Comparison of ENCODE assay signal across 8 mouse cellular contexts in genomic region chr8:84902920-84903661, GRCm38 (mm10). TPM values are rescaled to one million over a fixed set of nuclear protein-coding genes. Genes with fewer than 3 reads are reported as not detected.
A peak's percentile ranks its signal among the peaks of the same experiment; 100 is the strongest.
DNase-seq lines count a peak whose midpoint lies in the region; ATAC-seq and TF ChIP-seq lines count a peak whose summit lies in the region.

No protein-coding gene starts in this region.

- peak overlapping the region; percentile 63 for H3K9ac ChIP-seq in CH12.LX (ENCODE audit: insufficient read depth, low read depth)
- peak overlapping the region; percentile 78 for H3K9ac ChIP-seq in forebrain, embryonic 11.5 days (ENCODE audit: low read length)
- H3K9ac ChIP-seq in heart, embryonic 16.5 days (ENCODE audit: low read length) = peak overlapping the region; percentile 85
- peak overlapping the region; percentile 99 for H3K9ac ChIP-seq in liver, embryonic 14.5 days (replicated peaks)
- H3K9ac ChIP-seq in stomach, embryonic 15.5 days = peak overlapping the region; percentile 82

- in situ Hi-C loops in CH12.LX (cut with MboI; ENCODE audit: low pct_ligation_motif_present, low pct_unique_long_range_greater_than_20kb, low sequenced_read_pairs) = no loop called here

- peak; percentile 70 for DNase-seq in CH12.LX (ENCODE audit: extremely low read depth)
- peak; percentile 75 for DNase-seq in c-Kit-positive CD71-positive TER-119-negative erythroid progenitor cells, embryonic 14.5 days (ENCODE audit: low read depth)
- peak; percentile 97 for DNase-seq in forebrain, embryonic 11.5 days (ENCODE audit: low spot score)
- DNase-seq in kidney, postnatal 36 days = peak; percentile 96 to 98
- peak; percentile 72 to 78 (median 73) for DNase-seq in liver, embryonic 14.5 days (ENCODE audit: low read depth in 3 of 3, low spot score in 3 of 3)
- peak; percentile 93 for DNase-seq in neural tube, embryonic 10.5 days (ENCODE audit: extremely low spot score, low spot score)

- dilution Hi-C loops in CH12.LX (cut with MboI; ENCODE audit: extremely low pct_ligation_motif_present, extremely low pct_unique_long_range_greater_than_20kb, low sequenced_read_pairs) = no loop called here

- H3K9me3 ChIP-seq in CH12.LX (replicated peaks; ENCODE audit: low read length) = no peaks in the 10 kb centered on the region
- H3K9me3 ChIP-seq in forebrain, embryonic 11.5 days (ENCODE audit: control insufficient read depth, low read length) = no peaks in the 10 kb centered on the region
- H3K9me3 ChIP-seq in heart, embryonic 16.5 days (replicated peaks; ENCODE audit: control insufficient read depth, low read length) = no peaks in the 10 kb centered on the region
- H3K9me3 ChIP-seq in liver, embryonic 14.5 days (ENCODE audit: control insufficient read depth, low read length) = no peaks in the 10 kb centered on the region
- H3K9me3 ChIP-seq in stomach, embryonic 15.5 days = no peaks in the 10 kb centered on the region

- H3K79me2 ChIP-seq in CH12.LX (replicated peaks; ENCODE audit: control insufficient read depth, extremely low read depth, insufficient read depth, poor library complexity, severe bottlenecking) = no peaks in the 10 kb centered on the region

- TF ChIP-seq RAD21 in CH12.LX (IDR thresholded peaks at IDR 0.05; ENCODE audit: low read depth, low read length) = peak; percentile 70

- WGBS in forebrain, embryonic 11.5 days = under 1% methylated on average over 68 of the region's 68 CpGs
- under 1% methylated on average over 68 of the region's 68 CpGs for WGBS in heart, embryonic 16.5 days
- WGBS in liver, embryonic 14.5 days (ENCODE audit: insufficient replicate concordance) = under 1% methylated on average over 68 of the region's 68 CpGs
- WGBS in stomach, embryonic 15.5 days = under 1% methylated on average over 68 of the region's 68 CpGs

- peaks cover 21% of the 10 kb centered on the region for H3K27me3 ChIP-seq in CH12.LX (replicated peaks)
- H3K27me3 ChIP-seq in forebrain, embryonic 11.5 days (ENCODE audit: control insufficient read depth, insufficient read depth, low read length) = peaks cover 2% of the 10 kb centered on the region; the same call in 1 of the 2 replicates
- peaks cover 4% of the 10 kb centered on the region for H3K27me3 ChIP-seq in heart, embryonic 16.5 days (ENCODE audit: control insufficient read depth, insufficient read depth, low read length)
- no peaks in the 10 kb centered on the region for H3K27me3 ChIP-seq in liver, embryonic 14.5 days (ENCODE audit: control insufficient read depth, insufficient read depth, low read length)
- no peaks in the 10 kb centered on the region for H3K27me3 ChIP-seq in stomach, embryonic 15.5 days (replicated peaks)

- peak in 1 of 2 experiments; percentile 98; a peak in 2 of 4 replicates for TF ChIP-seq CTCF in CH12.LX (conservative IDR thresholded peaks at IDR 0.05 in 1 of 2, IDR thresholded peaks at IDR 0.05 in 1 of 2; ENCODE audit: low read depth in 2 of 2, low read length in 2 of 2)
- peak; percentile 91 for TF ChIP-seq CTCF in liver, embryonic 14.5 days (IDR thresholded peaks at IDR 0.05; ENCODE audit: low read depth)

- no peaks in the 10 kb centered on the region for H3K36me3 ChIP-seq in CH12.LX (replicated peaks in 1 of 2; ENCODE audit: control insufficient read depth in 1 of 2, insufficient read depth in 1 of 2, low read length in 1 of 2)
- no peaks in the 10 kb centered on the region for H3K36me3 ChIP-seq in forebrain, embryonic 11.5 days (ENCODE audit: control insufficient read depth, insufficient read depth, low read length)
- no peaks in the 10 kb centered on the region for H3K36me3 ChIP-seq in heart, embryonic 16.5 days (ENCODE audit: control insufficient read depth, insufficient read depth)
- peaks cover 26% of the 10 kb centered on the region for H3K36me3 ChIP-seq in liver, embryonic 14.5 days (replicated peaks; ENCODE audit: control insufficient read depth, insufficient read depth, low read depth)
- no peaks in the 10 kb centered on the region for H3K36me3 ChIP-seq in stomach, embryonic 15.5 days

- peak; percentile 53 for TF ChIP-seq POLR2A in CH12.LX (IDR thresholded peaks at IDR 0.05; ENCODE audit: low read depth, low read length)

- peak overlapping the region; percentile 86 for H3K4me2 ChIP-seq in CH12.LX (ENCODE audit: insufficient read depth, low read depth, poor library complexity, severe bottlenecking)
- H3K4me2 ChIP-seq in forebrain, embryonic 11.5 days (ENCODE audit: low read depth, low read length, severe bottlenecking) = peak overlapping the region; percentile 97
- peak overlapping the region; percentile 100 for H3K4me2 ChIP-seq in heart, embryonic 16.5 days (ENCODE audit: low read depth, low read length)
- H3K4me2 ChIP-seq in liver, embryonic 14.5 days (ENCODE audit: low read depth) = peak overlapping the region; percentile 97
- H3K4me2 ChIP-seq in stomach, embryonic 15.5 days = peak overlapping the region; percentile 99

- peak overlapping the region; percentile 61 to 79 (median 63) for H3K4me3 ChIP-seq in CH12.LX (replicated peaks in 1 of 3; ENCODE audit: low read depth in 2 of 3, low read length in 2 of 3, poor library complexity in 1 of 3)
- H3K4me3 ChIP-seq in forebrain, embryonic 11.5 days (ENCODE audit: low read depth, low read length) = peak overlapping the region; percentile 55
- peak overlapping the region; percentile 77 for H3K4me3 ChIP-seq in heart, embryonic 16.5 days (ENCODE audit: low read length)
- H3K4me3 ChIP-seq in liver, embryonic 14.5 days (ENCODE audit: insufficient read depth in 1 of 2, low read depth in 2 of 2, low read length in 2 of 2) = peak overlapping the region; percentile 77 to 92
- H3K4me3 ChIP-seq in stomach, embryonic 15.5 days (replicated peaks) = peak overlapping the region; percentile 75

- peak; percentile 92 for ATAC-seq in forebrain, embryonic 11.5 days (replicated peaks; ENCODE audit: low FRiP score)
- ATAC-seq in heart, embryonic 16.5 days (replicated peaks; ENCODE audit: extremely low read depth, insufficient read depth, low FRiP score) = peak; percentile 90
- ATAC-seq in liver, embryonic 14.5 days (ENCODE audit: insufficient read depth) = peak; percentile 69
- peak; percentile 85 for ATAC-seq in stomach, embryonic 15.5 days (ENCODE audit: insufficient read depth, low FRiP score, low read depth)

- no peak for TF ChIP-seq EP300 in CH12.LX (IDR thresholded peaks at IDR 0.05; ENCODE audit: low read length)
- 0 out of 2 replicates have a peak, but pooled peaks have one; percentile 36 for TF ChIP-seq EP300 in liver, embryonic 14.5 days (IDR thresholded peaks at IDR 0.05; ENCODE audit: low read depth)

- H3K4me1 ChIP-seq in CH12.LX (ENCODE audit: control insufficient read depth in 1 of 2, insufficient read depth in 2 of 2) = peaks cover 4 to 13% of the 10 kb centered on the region in 2 experiments; a peak in 3 of 4 replicates
- H3K4me1 ChIP-seq in forebrain, embryonic 11.5 days (replicated peaks; ENCODE audit: control insufficient read depth, insufficient read depth, low read length) = peaks cover 2% of the 10 kb centered on the region; the same call in 1 of the 2 replicates
- H3K4me1 ChIP-seq in heart, embryonic 16.5 days (ENCODE audit: control insufficient read depth, insufficient read depth, low read length) = 0 out of 2 replicates have a peak, but pooled peaks cover 4% of the 10 kb centered on the region
- H3K4me1 ChIP-seq in liver, embryonic 14.5 days (replicated peaks; ENCODE audit: control insufficient read depth in 2 of 2, insufficient read depth in 2 of 2, low read length in 1 of 2) = peaks cover 24 to 30% of the 10 kb centered on the region in 2 experiments
- H3K4me1 ChIP-seq in stomach, embryonic 15.5 days = peaks cover 15% of the 10 kb centered on the region

- peak overlapping the region; percentile 41 for H3K27ac ChIP-seq in CH12.LX (ENCODE audit: insufficient read depth, low read depth)
- H3K27ac ChIP-seq in forebrain, embryonic 11.5 days (ENCODE audit: low read depth, low read length) = peak overlapping the region; percentile 41; the same call in 1 of the 2 replicates
- H3K27ac ChIP-seq in heart, embryonic 16.5 days (ENCODE audit: low read length) = no peak overlapping the region
- H3K27ac ChIP-seq in liver, embryonic 14.5 days = peak overlapping the region; percentile 97
- peak overlapping the region; percentile 92 for H3K27ac ChIP-seq in stomach, embryonic 15.5 days

RNA-seq across cellular contexts. Expression of gene Klf1, which starts 1.4 kb away (rescaled TPM):
- 0.34 and 0.38 TPM in 2 replicates for total RNA-seq in CH12.LX (2012; rRNA removed)
- 0.20 and 0.24 TPM in 2 replicates for total RNA-seq in CH12.LX (2014; rRNA removed)
- 0.20 and 0.26 TPM in 2 replicates for polyA plus RNA-seq in CH12.LX (2012; ENCODE audit: insufficient read length, low read depth)
- polyA plus RNA-seq in forebrain, embryonic 11.5 days (2014; fragmentation: Nextera tagmentation; extraction: Ambion mirVana) = 14.2 and 17.5 TPM in 2 replicates
- 1.3 and 1.4 TPM in 2 replicates for polyA plus RNA-seq in heart, embryonic 16.5 days (2015; fragmentation: Nextera tagmentation; extraction: Ambion mirVana)
- polyA plus RNA-seq in liver, embryonic 14.5 days (2012; rRNA removed) = 209 and 251 TPM in 2 replicates
- 522 and 566 TPM in 2 replicates for polyA plus RNA-seq in liver, embryonic 14.5 days (2014; fragmentation: Nextera tagmentation; extraction: Ambion mirVana)
- 14.8 and 39.3 TPM in 2 replicates for polyA plus RNA-seq in stomach, embryonic 15.5 days (2015; fragmentation: Nextera tagmentation; extraction: Ambion mirVana)

RNA-seq across cellular contexts. Expression of gene Dnase2a, which starts 5.3 kb away (rescaled TPM):
- total RNA-seq in CH12.LX (2012; rRNA removed) (12.8 and 13.6 TPM in 2 replicates), CH12.LX (2014; rRNA removed) (15.0 and 18.4 TPM in 2 replicates)
- polyA plus RNA-seq in CH12.LX (2012; ENCODE audit: insufficient read length, low read depth) = 25.4 and 31.4 TPM in 2 replicates
- polyA plus RNA-seq in forebrain, embryonic 11.5 days (2014; fragmentation: Nextera tagmentation; extraction: Ambion mirVana) = 7.2 and 9.5 TPM in 2 replicates
- polyA plus RNA-seq in heart, embryonic 16.5 days (2015; fragmentation: Nextera tagmentation; extraction: Ambion mirVana) = 5.2 and 6.3 TPM in 2 replicates
- 9.6 and 11.0 TPM in 2 replicates for polyA plus RNA-seq in liver, embryonic 14.5 days (2012; rRNA removed)
- polyA plus RNA-seq in liver, embryonic 14.5 days (2014; fragmentation: Nextera tagmentation; extraction: Ambion mirVana) = 8.4 and 8.5 TPM in 2 replicates
- 12.3 and 14.2 TPM in 2 replicates for polyA plus RNA-seq in stomach, embryonic 15.5 days (2015; fragmentation: Nextera tagmentation; extraction: Ambion mirVana)

RNA-seq across cellular contexts. Expression of gene Gcdh, which starts 9.4 kb away (rescaled TPM):
- total RNA-seq in CH12.LX (2012; rRNA removed) (26.2 and 27.3 TPM in 2 replicates), CH12.LX (2014; rRNA removed) (16.4 and 20.6 TPM in 2 replicates)
- polyA plus RNA-seq in CH12.LX (2012; ENCODE audit: insufficient read length, low read depth) = 13.7 and 17.7 TPM in 2 replicates
- polyA plus RNA-seq in forebrain, embryonic 11.5 days (2014; fragmentation: Nextera tagmentation; extraction: Ambion mirVana) = 37.8 and 39.6 TPM in 2 replicates
- 43.1 and 46.0 TPM in 2 replicates for polyA plus RNA-seq in heart, embryonic 16.5 days (2015; fragmentation: Nextera tagmentation; extraction: Ambion mirVana)
- 27.1 and 31.4 TPM in 2 replicates for polyA plus RNA-seq in liver, embryonic 14.5 days (2012; rRNA removed)
- polyA plus RNA-seq in liver, embryonic 14.5 days (2014; fragmentation: Nextera tagmentation; extraction: Ambion mirVana) = 38.9 and 42.7 TPM in 2 replicates
- 42.6 and 45.9 TPM in 2 replicates for polyA plus RNA-seq in stomach, embryonic 15.5 days (2015; fragmentation: Nextera tagmentation; extraction: Ambion mirVana)

RNA-seq across cellular contexts. Expression of gene Syce2, which starts 31.2 kb away (rescaled TPM):
- not detected in 2 replicates for total RNA-seq in CH12.LX (2012; rRNA removed)
- total RNA-seq in CH12.LX (2014; rRNA removed) = not detected in 2 replicates
- 0.54 TPM in 1 of 2 replicates, not detected in the other for polyA plus RNA-seq in CH12.LX (2012; ENCODE audit: insufficient read length, low read depth)
- polyA plus RNA-seq in forebrain, embryonic 11.5 days (2014; fragmentation: Nextera tagmentation; extraction: Ambion mirVana) = 86.2 and 87.8 TPM in 2 replicates
- 26.2 and 35.4 TPM in 2 replicates for polyA plus RNA-seq in heart, embryonic 16.5 days (2015; fragmentation: Nextera tagmentation; extraction: Ambion mirVana)
- 16.7 and 26.4 TPM in 2 replicates for polyA plus RNA-seq in liver, embryonic 14.5 days (2012; rRNA removed)
- polyA plus RNA-seq in liver, embryonic 14.5 days (2014; fragmentation: Nextera tagmentation; extraction: Ambion mirVana) = 78.2 and 80.2 TPM in 2 replicates
- polyA plus RNA-seq in stomach, embryonic 15.5 days (2015; fragmentation: Nextera tagmentation; extraction: Ambion mirVana) = 56.1 and 63.7 TPM in 2 replicates

RNA-seq across cellular contexts. Expression of gene Mast1, which starts 34.1 kb away (rescaled TPM):
- 0.08 and 0.21 TPM in 2 replicates for total RNA-seq in CH12.LX (2012; rRNA removed)
- total RNA-seq in CH12.LX (2014; rRNA removed) = not detected in 2 replicates
- 0.34 and 0.55 TPM in 2 replicates for polyA plus RNA-seq in CH12.LX (2012; ENCODE audit: insufficient read length, low read depth)
- 14.2 and 15.9 TPM in 2 replicates for polyA plus RNA-seq in forebrain, embryonic 11.5 days (2014; fragmentation: Nextera tagmentation; extraction: Ambion mirVana)
- polyA plus RNA-seq in heart, embryonic 16.5 days (2015; fragmentation: Nextera tagmentation; extraction: Ambion mirVana) = 0.09 and 0.14 TPM in 2 replicates
- 0.06 and 0.21 TPM in 2 replicates for polyA plus RNA-seq in liver, embryonic 14.5 days (2012; rRNA removed)
- polyA plus RNA-seq in liver, embryonic 14.5 days (2014; fragmentation: Nextera tagmentation; extraction: Ambion mirVana) = 0.08 and 0.14 TPM in 2 replicates
- polyA plus RNA-seq in stomach, embryonic 15.5 days (2015; fragmentation: Nextera tagmentation; extraction: Ambion mirVana) = 1.9 and 2.2 TPM in 2 replicates
